In the genomic region with DNA sequence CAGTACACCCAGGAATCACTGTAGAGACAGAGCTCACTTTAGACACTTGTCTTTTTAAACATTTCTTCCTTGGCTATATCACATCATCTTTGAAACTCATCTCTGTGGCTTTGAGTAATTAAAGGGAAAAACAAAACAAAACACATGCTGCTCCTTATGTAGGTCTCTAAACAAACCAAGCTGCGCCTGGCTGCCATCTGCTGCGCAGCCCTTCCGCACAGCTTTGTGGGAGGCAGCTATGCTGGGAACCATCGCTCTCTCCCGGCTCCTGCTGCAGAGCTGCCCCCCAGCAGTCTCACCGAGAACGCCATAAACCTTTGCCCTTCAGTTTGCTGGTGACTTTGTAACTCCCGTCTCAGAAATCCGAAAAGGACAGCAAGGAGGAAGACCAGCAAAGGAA, we compare ENCODE assay signal across 15 mouse cellular contexts. TPM values are rescaled to one million over a fixed set of nuclear protein-coding genes. Genes with fewer than 3 reads are reported as not detected.
DNase-seq lines count a peak whose midpoint lies in the region; ATAC-seq lines count a peak whose summit lies in the region.
"Had no signal": no experiment of that assay in that cellular context is flagged by ENCODE, and none has a peak within 500 bp of the region (broad histone marks: within the 10 kb centered on the region; RNA-seq: fewer than 3 reads in every experiment).

No protein-coding gene starts in this region.

- no peaks in the 10 kb centered on the region for H3K4me1 ChIP-seq in forebrain, embryonic 16.5 days (replicated peaks; ENCODE audit: control insufficient read depth, insufficient read depth, low read length)
- no peaks in the 10 kb centered on the region for H3K4me1 ChIP-seq in forebrain, embryonic 15.5 days
- H3K4me1 ChIP-seq in limb, embryonic 10.5 days, result peaks cover 17% of the 10 kb centered on the region
- H3K4me1 ChIP-seq: heart, embryonic 15.5 days; hindbrain, embryonic 10.5 days; intestine, embryonic 15.5 days had no signal

- H3K4me2 ChIP-seq in forebrain, embryonic 16.5 days (ENCODE audit: low read length), result no peak overlapping the region
- no peak overlapping the region for H3K4me2 ChIP-seq in forebrain, embryonic 15.5 days (replicated peaks)
- H3K4me2 ChIP-seq: heart, embryonic 15.5 days; intestine, embryonic 15.5 days had no signal

- WGBS in forebrain, embryonic 16.5 days, result 86% methylated on average over 9 of the region's 9 CpGs
- 78% methylated on average over 9 of the region's 9 CpGs for WGBS in forebrain, embryonic 15.5 days
- WGBS in limb, embryonic 10.5 days, result 72% methylated on average over 9 of the region's 9 CpGs

- no peaks in the 10 kb centered on the region for H3K27me3 ChIP-seq in forebrain, embryonic 16.5 days (replicated peaks; ENCODE audit: control insufficient read depth, insufficient read depth, low read length)
- no peaks in the 10 kb centered on the region for H3K27me3 ChIP-seq in forebrain, embryonic 15.5 days
- H3K27me3 ChIP-seq in limb, embryonic 10.5 days (ENCODE audit: low read depth, poor library complexity, severe bottlenecking), result no peaks in the 10 kb centered on the region
- H3K27me3 ChIP-seq: heart, embryonic 15.5 days; intestine, embryonic 15.5 days; Patski had no signal

- DNase-seq in brain, adult 2 months (ENCODE audit: low read depth, low spot score), result peak; percentile 75
- DNase-seq in layer of hippocampus, adult 9-11 months, result peak; percentile 75
- peak; percentile 38 for DNase-seq in limb, embryonic 10.5 days (ENCODE audit: low spot score)
- no peak for DNase-seq in retina, postnatal 1 day
- no peak for DNase-seq in gastrocnemius, adult 18-20 months (ENCODE audit: low spot score)
- no peak for DNase-seq in B cell, adult 2 months
- DNase-seq: cerebellum, adult 18-20 months; kidney, postnatal 10 days; liver, postnatal 0 days had no signal

- H3K9me3 ChIP-seq in forebrain, embryonic 16.5 days (ENCODE audit: control insufficient read depth, low read length), result no peaks in the 10 kb centered on the region
- no peaks in the 10 kb centered on the region for H3K9me3 ChIP-seq in forebrain, embryonic 15.5 days
- H3K9me3 ChIP-seq in limb, embryonic 10.5 days (replicated peaks), result no peaks in the 10 kb centered on the region
- H3K9me3 ChIP-seq: heart, embryonic 15.5 days; hindbrain, embryonic 10.5 days; intestine, embryonic 15.5 days had no signal

- H3K36me3 ChIP-seq in forebrain, embryonic 16.5 days (ENCODE audit: control insufficient read depth, insufficient read depth), result peaks cover 3% of the 10 kb centered on the region; the same call in 1 of the 2 replicates
- H3K36me3 ChIP-seq in forebrain, embryonic 15.5 days, result peaks cover 23% of the 10 kb centered on the region
- peaks cover 76% of the 10 kb centered on the region for H3K36me3 ChIP-seq in limb, embryonic 10.5 days

- H3K4me3 ChIP-seq in forebrain, embryonic 16.5 days (replicated peaks; ENCODE audit: low read length), result no peak overlapping the region
- H3K4me3 ChIP-seq in forebrain, embryonic 15.5 days, result no peak overlapping the region
- H3K4me3 ChIP-seq in limb, embryonic 10.5 days, result no peak overlapping the region
- H3K4me3 ChIP-seq: heart, embryonic 15.5 days; hindbrain, embryonic 10.5 days; intestine, embryonic 15.5 days had no signal

- H3K9ac ChIP-seq in forebrain, embryonic 16.5 days (replicated peaks; ENCODE audit: low read depth, low read length), result no peak overlapping the region
- H3K9ac ChIP-seq in forebrain, embryonic 15.5 days (replicated peaks), result no peak overlapping the region
- H3K9ac ChIP-seq: heart, embryonic 15.5 days; intestine, embryonic 15.5 days; liver, postnatal 0 days had no signal

- H3K27ac ChIP-seq in forebrain, embryonic 16.5 days (ENCODE audit: low read length), result no peak overlapping the region
- no peak overlapping the region for H3K27ac ChIP-seq in forebrain, embryonic 15.5 days (replicated peaks)
- no peak overlapping the region for H3K27ac ChIP-seq in limb, embryonic 10.5 days
- H3K27ac ChIP-seq: heart, embryonic 15.5 days; hindbrain, embryonic 10.5 days; intestine, embryonic 15.5 days had no signal

- peak; percentile 79 for ATAC-seq in forebrain, embryonic 16.5 days
- no peak for ATAC-seq in forebrain, embryonic 15.5 days (replicated peaks)
- ATAC-seq: intestine, embryonic 15.5 days; liver, postnatal 0 days; Patski had no signal

RNA-seq across cellular contexts. Expression of a gene that starts 16.5 kb away (rescaled TPM):
- polyA plus RNA-seq in forebrain, embryonic 16.5 days (2015; fragmentation: Nextera tagmentation; extraction: Ambion mirVana), result 27.4 and 33.3 TPM in 2 replicates
- polyA plus RNA-seq in forebrain, embryonic 15.5 days (2015; fragmentation: Nextera tagmentation; extraction: Ambion mirVana), result 39.9 and 40.2 TPM in 2 replicates
- 47.0 and 55.4 TPM in 2 replicates for polyA plus RNA-seq in limb, embryonic 10.5 days (2016; fragmentation: Nextera tagmentation; extraction: Ambion mirVana)
- total RNA-seq in gastrocnemius, adult 18-20 months (2021), result 1 to 10 TPM; 1.2 to 1.5 TPM

RNA-seq across cellular contexts. Expression of a gene that starts 37.7 kb away (rescaled TPM):
- 12.1 and 16.4 TPM in 2 replicates for polyA plus RNA-seq in forebrain, embryonic 16.5 days (2015; fragmentation: Nextera tagmentation; extraction: Ambion mirVana)
- 14.1 and 15.0 TPM in 2 replicates for polyA plus RNA-seq in forebrain, embryonic 15.5 days (2015; fragmentation: Nextera tagmentation; extraction: Ambion mirVana)
- polyA plus RNA-seq in limb, embryonic 10.5 days (2016; fragmentation: Nextera tagmentation; extraction: Ambion mirVana), result 51.7 and 54.3 TPM in 2 replicates
- total RNA-seq in gastrocnemius, adult 18-20 months (2021), result under 1 TPM; 0.09 to 0.16 TPM

RNA-seq across cellular contexts. Expression of a gene that starts 56.5 kb away (rescaled TPM):
- 17.2 and 18.6 TPM in 2 replicates for polyA plus RNA-seq in forebrain, embryonic 16.5 days (2015; fragmentation: Nextera tagmentation; extraction: Ambion mirVana)
- 16.7 and 16.9 TPM in 2 replicates for polyA plus RNA-seq in forebrain, embryonic 15.5 days (2015; fragmentation: Nextera tagmentation; extraction: Ambion mirVana)
- polyA plus RNA-seq in limb, embryonic 10.5 days (2016; fragmentation: Nextera tagmentation; extraction: Ambion mirVana), result 15.9 and 16.0 TPM in 2 replicates
- 10 to 100 TPM; 17.8 to 20.8 TPM for total RNA-seq in gastrocnemius, adult 18-20 months (2021)

Comparison
In these comparisons a context has a peak if more than half of its experiments do, and no peak if none do; other contexts are left out.
1. DNase-seq: peak in brain, adult 2 months (single experiment), layer of hippocampus, adult 9-11 months (single experiment) and limb, embryonic 10.5 days (single experiment); none in retina, postnatal 1 day (single experiment), gastrocnemius, adult 18-20 months (single experiment) and B cell, adult 2 months (0 of 2).